ENCODE assay signal across 31 mouse cellular contexts in the genomic region with DNA sequence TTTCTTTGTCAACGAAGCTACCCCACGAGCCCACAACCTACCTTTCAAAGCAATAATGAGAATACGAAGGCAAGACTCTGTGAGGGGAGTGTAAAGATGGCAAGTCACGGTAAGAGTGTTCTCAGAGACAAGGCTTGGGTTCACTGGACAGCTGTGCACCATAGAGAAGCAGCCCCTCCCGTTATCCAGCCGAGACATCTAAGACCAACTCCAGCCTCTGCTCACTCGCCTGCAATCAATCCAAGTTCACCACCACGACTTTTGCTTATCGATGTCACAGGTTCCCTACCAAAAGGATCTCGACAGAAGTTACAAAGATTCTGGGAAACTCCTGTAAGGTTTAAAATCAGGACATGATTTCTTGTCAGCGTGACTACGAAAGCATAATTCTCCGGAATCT.
"Had no signal": no experiment of that assay in that cellular context is flagged by ENCODE, and none has a peak within 500 bp of the region (broad histone marks: within the 10 kb centered on the region; RNA-seq: fewer than 3 reads in every experiment).

No protein-coding gene starts in this region.

- DNase-seq: left cerebral cortex, postnatal 4 days; liver; liver, embryonic 13.5 days; liver, postnatal 0 days; lung, adult 18-20 months; lung, adult 2 months; lung, embryonic 14.5 days; lung, postnatal 10 days; lung, postnatal 14 days; lung, postnatal 36 days; lung, postnatal 4 days; midbrain, embryonic 14.5 days had no signal

- H3K27ac ChIP-seq: left cerebral cortex, adult 2 months; limb, embryonic 10.5 days; limb, embryonic 12.5 days; limb, embryonic 13.5 days; limb, embryonic 15.5 days; liver, embryonic 12.5 days; liver, embryonic 13.5 days; liver, embryonic 14.5 days; liver, embryonic 15.5 days; lung, embryonic 15.5 days; macrophage; midbrain, embryonic 10.5 days; midbrain, embryonic 12.5 days; midbrain, embryonic 15.5 days; neural tube, embryonic 12.5 days had no signal

- H3K4me2 ChIP-seq: limb, embryonic 12.5 days; limb, embryonic 13.5 days; limb, embryonic 15.5 days; liver, embryonic 11.5 days; liver, embryonic 12.5 days; liver, embryonic 13.5 days; liver, embryonic 15.5 days; lung, embryonic 14.5 days; lung, embryonic 15.5 days; midbrain, embryonic 12.5 days; midbrain, embryonic 15.5 days; neural tube, embryonic 12.5 days had no signal

- H3K36me3 ChIP-seq: neural tube, embryonic 12.5 days had no signal

- H3K27me3 ChIP-seq: limb, embryonic 12.5 days; limb, embryonic 13.5 days; limb, embryonic 15.5 days; liver, embryonic 12.5 days; liver, embryonic 13.5 days; liver, embryonic 15.5 days; lung, embryonic 15.5 days; megakaryocyte, embryonic 14.5 days; midbrain, embryonic 12.5 days; midbrain, embryonic 15.5 days; neural tube, embryonic 12.5 days had no signal

- ATAC-seq: liver, embryonic 12.5 days; liver, postnatal 0 days; lung, postnatal 0 days; midbrain, embryonic 15.5 days; midbrain, embryonic 16.5 days had no signal

- H3K4me1 ChIP-seq: limb, embryonic 10.5 days; limb, embryonic 12.5 days; limb, embryonic 15.5 days; lung, embryonic 15.5 days; midbrain, embryonic 10.5 days; midbrain, embryonic 12.5 days; midbrain, embryonic 15.5 days; neural tube, embryonic 12.5 days had no signal

- H3K9me3 ChIP-seq: limb, embryonic 10.5 days; limb, embryonic 15.5 days; liver, embryonic 12.5 days; liver, embryonic 13.5 days; liver, embryonic 15.5 days; lung, embryonic 15.5 days; megakaryocyte, embryonic 14.5 days; midbrain, embryonic 10.5 days; midbrain, embryonic 15.5 days; neural tube, embryonic 12.5 days had no signal

- H3K9ac ChIP-seq: limb, embryonic 12.5 days; limb, embryonic 13.5 days; limb, embryonic 15.5 days; liver, embryonic 12.5 days; liver, embryonic 13.5 days; liver, embryonic 14.5 days; liver, embryonic 15.5 days; liver, postnatal 0 days; lung, embryonic 14.5 days; lung, embryonic 15.5 days; midbrain, embryonic 12.5 days; midbrain, embryonic 15.5 days; neural tube, embryonic 12.5 days had no signal

- H3K4me3 ChIP-seq: left cerebral cortex, adult 2 months; limb, embryonic 10.5 days; limb, embryonic 12.5 days; limb, embryonic 13.5 days; limb, embryonic 15.5 days; liver, embryonic 12.5 days; liver, embryonic 13.5 days; liver, embryonic 15.5 days; lung, embryonic 15.5 days; megakaryocyte, embryonic 14.5 days; midbrain, embryonic 10.5 days; midbrain, embryonic 12.5 days; midbrain, embryonic 15.5 days; myocyte; neural tube, embryonic 12.5 days had no signal
